Mouse (Mus musculus) spleen, adult 2 months (tissue): Measurements from ENCODE around the gene Parp3. TPM values are rescaled to one million over a fixed set of nuclear protein-coding genes. Genes with fewer than 3 reads are reported as not detected.

Experiments
- DNase-seq, 2 experiments: peaks; one replicate each; pipeline versions ENCODE4 v3.0.0 to v3.0.0-alpha.2; 2012 to 2021; ENCODE audit warnings: low spot score in 2 of 2, low read depth in 1 of 2
- H3K27ac ChIP-seq: fragments of 200-500 bp; 2 replicates; pipeline ENCODE4 v1.5.1; 2012; ENCODE audit warnings: low read length, inconsistent platforms; ENCODE audit not compliant: insufficient read depth
- H3K27me3 ChIP-seq: fragments of 200-500 bp; 2 replicates; pipeline ENCODE4 v1.6.1; 2012; ENCODE audit warnings: mild to moderate bottlenecking, moderate library complexity, low read length, inconsistent platforms; ENCODE audit not compliant: control insufficient read depth, insufficient read depth
- H3K36me3 ChIP-seq: fragments of 200-500 bp; 2 replicates; pipeline ENCODE4 v1.6.1; 2012; ENCODE audit warnings: mild to moderate bottlenecking, low read length, inconsistent platforms; ENCODE audit not compliant: control insufficient read depth, insufficient read depth
- H3K4me1 ChIP-seq: fragments of 200-500 bp; 2 replicates; pipeline ENCODE4 v1.6.1; 2011; ENCODE audit warnings: inconsistent platforms; ENCODE audit not compliant: control insufficient read depth, insufficient read depth, insufficient read length
- H3K4me3 ChIP-seq: fragments of 200-500 bp; 2 replicates; pipeline ENCODE4 v1.5.1; 2011; ENCODE audit warnings: mild to moderate bottlenecking, inconsistent platforms; ENCODE audit not compliant: insufficient read depth, insufficient read length; ENCODE audit errors: extremely low read depth
- CTCF ChIP-seq: fragments of 200-500 bp; IDR thresholded peaks from 2 replicates; pipeline ENCODE4 v1.5.1; 2011; ENCODE audit warnings: mild to moderate bottlenecking, inconsistent platforms; ENCODE audit not compliant: insufficient read depth, insufficient read length, insufficient replicate concordance; ENCODE audit errors: extremely low read depth
- POLR2A ChIP-seq: fragments of 200-500 bp; IDR thresholded peaks from 2 replicates; pipeline ENCODE4 v1.6.1; 2011; ENCODE audit warnings: low read depth, low read length, inconsistent platforms
- WGBS: fragments of 180-500 bp; shearing (Covaris S2); methylation state at CpG from one replicate; pipeline ENCODE4 v1.1.7; 2018; 5-methylcytosine and 5-hydroxymethylcytosine counted together
- polyA plus RNA-seq: library from polyadenylated mRNA; depleted of rRNA; stranded (reverse); fragments of >200 nt; gene quantifications from 2 replicates; pipeline ENCODE4 v1.2.3, GENCODE M21; 2012

Gene Parp3
- polyA plus RNA-seq, 1 experiment: 43.3 TPM

GRCm38 (mm10) chr9:106472321-106472720, 4.4 kb downstream of the Parp3 start:
- no peaks in the 10 kb centered on the region for H3K27me3 ChIP-seq
- WGBS: 86% methylated on average over 4 of the region's 4 CpGs
- no peak overlapping the region for H3K4me3 ChIP-seq
- H3K4me1 ChIP-seq: peaks cover 8% of the 10 kb centered on the region; the same call in 1 of the 2 replicates
- no peak for TF ChIP-seq POLR2A
- H3K36me3 ChIP-seq: peaks cover 3% of the 10 kb centered on the region; the same call in 1 of the 2 replicates
- no peak overlapping the region for H3K27ac ChIP-seq
- no peak for DNase-seq

GRCm38 (mm10) chr9:106471892-106472291, 4.9 kb downstream of the Parp3 start:
- Histone ChIP-seq H3K36me3 (peaks cover 3% of the 10 kb centered on the region; the same call in 1 of the 2 replicates), H3K4me3 (no peak overlapping the region), H3K4me1 (peaks cover 8% of the 10 kb centered on the region; the same call in 1 of the 2 replicates), H3K27me3 (no peaks in the 10 kb centered on the region), H3K27ac (no peak overlapping the region; the same call in 1 of the 2 replicates)
- TF ChIP-seq POLR2A (no peak), CTCF (no peak)
- DNase-seq: no peak
- 94% methylated on average over 5 of the region's 5 CpGs for WGBS

- no peaks in the 10 kb centered on the region for H3K27me3 ChIP-seq
Measured at GRCm38 (mm10) chr9:106470991-106471750, 5.6 kb downstream of the Parp3 start.

GRCm38 (mm10) chr9:106469776-106470175, 7.0 kb downstream of the Parp3 start:
- Histone ChIP-seq H3K4me1 (peaks cover 12% of the 10 kb centered on the region), H3K27ac (no peak overlapping the region), H3K27me3 (peaks cover 3% of the 10 kb centered on the region; the same call in 1 of the 2 replicates), H3K4me3 (no peak overlapping the region), H3K36me3 (peaks cover 3% of the 10 kb centered on the region; the same call in 1 of the 2 replicates)
- TF ChIP-seq POLR2A (no peak), CTCF (no peak)
- 35% methylated on average over 9 of the region's 9 CpGs for WGBS
- no peak for DNase-seq

More at GRCm38 (mm10) chr9:106470991-106471750, 5.6 kb downstream of the Parp3 start:
- Histone ChIP-seq H3K27ac (no peak overlapping the region; the same call in 1 of the 2 replicates), H3K4me3 (no peak overlapping the region), H3K4me1 (peaks cover 4% of the 10 kb centered on the region; the same call in 1 of the 2 replicates), H3K36me3 (peaks cover 3% of the 10 kb centered on the region; the same call in 1 of the 2 replicates)
- no peak for DNase-seq
- WGBS: 89% methylated on average over 14 of the region's 14 CpGs
- TF ChIP-seq CTCF (no peak), POLR2A (no peak)

- Histone ChIP-seq H3K4me3 (no peak overlapping the region), H3K27me3 (peaks cover 6% of the 10 kb centered on the region; the same call in 1 of the 2 replicates), H3K27ac (no peak overlapping the region), H3K4me1 (peaks cover 12% of the 10 kb centered on the region), H3K36me3 (peaks cover 3% of the 10 kb centered on the region; the same call in 1 of the 2 replicates)
- TF ChIP-seq POLR2A (no peak), CTCF (no peak)
- no peak for DNase-seq
- 25% methylated on average over 6 of the region's 6 CpGs for WGBS
Measured at GRCm38 (mm10) chr9:106469317-106469716, 7.4 kb downstream of the Parp3 start.

- TF ChIP-seq POLR2A (no peak), CTCF (no peak)
- WGBS: 92% methylated on average over 7 of the region's 7 CpGs
- Histone ChIP-seq H3K4me1 (peaks cover 12% of the 10 kb centered on the region), H3K4me3 (no peak overlapping the region), H3K27me3 (peaks cover 6% of the 10 kb centered on the region; the same call in 1 of the 2 replicates), H3K27ac (no peak overlapping the region), H3K36me3 (peaks cover 2% of the 10 kb centered on the region; the same call in 1 of the 2 replicates)
- DNase-seq: no peak
Measured at GRCm38 (mm10) chr9:106467746-106468145, 9.0 kb downstream of the Parp3 start.

- no peak overlapping the region for H3K27ac ChIP-seq
- peaks cover 6% of the 10 kb centered on the region; the same call in 1 of the 2 replicates for H3K27me3 ChIP-seq
- H3K36me3 ChIP-seq: peaks cover 2% of the 10 kb centered on the region; the same call in 1 of the 2 replicates
- H3K4me3 ChIP-seq: no peak overlapping the region
- WGBS: 89% methylated on average over 6 of the region's 6 CpGs
- TF ChIP-seq CTCF: no peak
- no peak for TF ChIP-seq POLR2A
- DNase-seq: no peak
- H3K4me1 ChIP-seq: peaks cover 12% of the 10 kb centered on the region
Measured at GRCm38 (mm10) chr9:106466721-106467120, 10.0 kb downstream of the Parp3 start.
